9 mouse cellular contexts compared by ENCODE assay signal in the genomic region with DNA sequence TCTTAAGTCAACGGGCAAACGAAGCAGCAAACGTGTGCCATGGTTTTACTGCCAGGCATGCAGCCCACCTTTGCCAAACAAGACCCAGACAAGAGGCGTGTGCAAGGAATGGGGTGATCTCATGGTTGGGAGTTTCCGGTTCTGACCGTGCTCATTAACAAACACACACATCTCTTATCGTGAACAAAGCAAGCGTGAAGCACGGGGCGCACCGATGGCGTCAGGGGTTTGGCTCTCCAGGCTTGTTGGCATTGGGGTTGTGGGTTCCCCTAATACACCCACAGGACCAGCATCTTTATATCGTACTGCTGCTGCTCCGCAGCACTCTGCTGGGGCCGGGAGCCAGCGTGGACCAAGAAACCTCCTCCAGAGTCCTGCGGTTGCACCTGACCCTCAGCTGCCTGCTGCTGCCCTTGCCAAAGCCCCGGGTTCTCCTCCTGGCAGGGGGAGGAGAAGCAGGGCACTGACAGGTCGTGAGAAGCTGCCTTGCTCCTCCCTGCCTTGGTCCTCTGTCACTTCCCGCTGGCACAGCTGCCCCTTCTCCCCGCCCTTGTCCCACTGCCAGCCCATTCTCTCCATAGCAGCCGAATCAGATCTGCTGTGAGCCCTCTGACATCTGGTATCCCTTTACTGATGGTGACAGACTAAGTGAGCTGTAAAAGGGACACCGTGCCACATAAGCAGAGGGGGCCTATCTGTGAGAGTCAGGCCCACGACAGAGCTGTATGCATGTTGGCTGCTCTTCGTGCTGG.
A peak's percentile ranks its signal among the peaks of the same experiment; 100 is the strongest.
DNase-seq lines count a peak whose midpoint lies in the region; ATAC-seq lines count a peak whose summit lies in the region.
"Had no signal": no experiment of that assay in that cellular context is flagged by ENCODE, and none has a peak within 500 bp of the region (broad histone marks: within the 10 kb centered on the region; RNA-seq: fewer than 3 reads in every experiment).

No protein-coding gene starts in this region.

- no peaks in the 10 kb centered on the region for H3K9me3 ChIP-seq in limb, embryonic 10.5 days (replicated peaks)
- H3K9me3 ChIP-seq in stomach, embryonic 14.5 days (ENCODE audit: control insufficient read depth, low read depth, low read length) = no peaks in the 10 kb centered on the region

- peaks cover 47% of the 10 kb centered on the region for H3K36me3 ChIP-seq in limb, embryonic 10.5 days
- H3K36me3 ChIP-seq in stomach, embryonic 14.5 days (ENCODE audit: control insufficient read depth, insufficient read depth, low read length) = peaks cover 28% of the 10 kb centered on the region

- no peaks in the 10 kb centered on the region for H3K27me3 ChIP-seq in limb, embryonic 10.5 days (ENCODE audit: low read depth, poor library complexity, severe bottlenecking)
- H3K27me3 ChIP-seq in stomach, embryonic 14.5 days (ENCODE audit: control insufficient read depth, insufficient read depth, low read length) = no peaks in the 10 kb centered on the region

- 0 out of 2 replicates have a peak, but pooled peaks have one; percentile 24 for ATAC-seq in stomach, embryonic 14.5 days (ENCODE audit: insufficient number of reproducible peaks, insufficient read depth, low FRiP score, low read depth)

- DNase-seq in cerebellum, postnatal 25 days = peak; percentile 43 to 62
- DNase-seq in cerebellum, adult 18-20 months = no peak
- DNase-seq in retina, postnatal 1 day = peak; percentile 71
- DNase-seq in retina, embryonic 14.5 days (ENCODE audit: low spot score) = no peak
- DNase-seq in limb, embryonic 10.5 days (ENCODE audit: low spot score) = no peak
- no peak for DNase-seq in ovary, adult 18-20 months (ENCODE audit: low spot score)
- DNase-seq in right cerebral cortex, postnatal 14 days = no peak
- DNase-seq: kidney, adult 9 months had no signal

- 0 out of 2 replicates have a peak overlapping the region, but pooled peaks have one; percentile 14 for H3K27ac ChIP-seq in limb, embryonic 10.5 days
- peak overlapping the region; percentile 62 for H3K27ac ChIP-seq in stomach, embryonic 14.5 days (ENCODE audit: low read length)

- WGBS in limb, embryonic 10.5 days = 85% methylated on average over 25 of the region's 25 CpGs
- 72% methylated on average over 25 of the region's 25 CpGs for WGBS in stomach, embryonic 14.5 days

- H3K4me2 ChIP-seq in stomach, embryonic 14.5 days (replicated peaks; ENCODE audit: low read depth, low read length) = no peak overlapping the region

- 0 out of 2 replicates have a peak, but pooled peaks cover 4% of the 10 kb centered on the region for H3K4me1 ChIP-seq in limb, embryonic 10.5 days
- H3K4me1 ChIP-seq in stomach, embryonic 14.5 days (ENCODE audit: control insufficient read depth, insufficient read depth, low read length) = 0 out of 2 replicates have a peak, but pooled peaks cover 3% of the 10 kb centered on the region

- no peak overlapping the region for H3K4me3 ChIP-seq in limb, embryonic 10.5 days
- H3K4me3 ChIP-seq in stomach, embryonic 14.5 days (ENCODE audit: low read depth, low read length) = no peak overlapping the region

- H3K9ac ChIP-seq in stomach, embryonic 14.5 days (replicated peaks; ENCODE audit: low read depth, low read length) = no peak overlapping the region

Comparison
In these comparisons a context has a peak if more than half of its experiments do, and no peak if none do; other contexts are left out.
1. DNase-seq: peak in cerebellum, postnatal 25 days (2 of 2) and retina, postnatal 1 day (single experiment); none in cerebellum, adult 18-20 months (0 of 2), retina, embryonic 14.5 days (single experiment), limb, embryonic 10.5 days (single experiment), ovary, adult 18-20 months (single experiment) and right cerebral cortex, postnatal 14 days (single experiment).